ENCODE assay signal across 9 mouse cellular contexts in genomic region chr2:145610796-145611705, GRCm38 (mm10).
DNase-seq lines count a peak whose midpoint lies in the region; ATAC-seq and TF ChIP-seq lines count a peak whose summit lies in the region.
"Had no signal": no experiment of that assay in that cellular context is flagged by ENCODE, and none has a peak within 500 bp of the region (broad histone marks: within the 10 kb centered on the region; RNA-seq: fewer than 3 reads in every experiment).

No protein-coding gene starts in this region.

- H3K9me3 ChIP-seq in heart, postnatal 0 days (replicated peaks; ENCODE audit: control insufficient read depth, low read length): no peaks in the 10 kb centered on the region
- H3K9me3 ChIP-seq in heart, embryonic 11.5 days (replicated peaks; ENCODE audit: control insufficient read depth, low read length): no peaks in the 10 kb centered on the region
- H3K9me3 ChIP-seq in forebrain, embryonic 11.5 days (ENCODE audit: control insufficient read depth, low read length): no peaks in the 10 kb centered on the region
- H3K9me3 ChIP-seq: limb, embryonic 13.5 days had no signal

- H3K9ac ChIP-seq in heart, postnatal 0 days (replicated peaks; ENCODE audit: low read depth, low read length): no peak overlapping the region
- H3K9ac ChIP-seq in heart, embryonic 11.5 days (ENCODE audit: low read depth, low read length): no peak overlapping the region
- no peak overlapping the region for H3K9ac ChIP-seq in forebrain, embryonic 11.5 days (ENCODE audit: low read length)
- H3K9ac ChIP-seq: limb, embryonic 13.5 days had no signal

- no peaks in the 10 kb centered on the region for H3K27me3 ChIP-seq in heart, postnatal 0 days (ENCODE audit: control insufficient read depth, insufficient read depth, low read length)
- H3K27me3 ChIP-seq in heart, embryonic 11.5 days (ENCODE audit: control insufficient read depth, insufficient read depth, low read length): no peaks in the 10 kb centered on the region
- no peaks in the 10 kb centered on the region for H3K27me3 ChIP-seq in forebrain, embryonic 11.5 days (ENCODE audit: control insufficient read depth, insufficient read depth, low read length)
- H3K27me3 ChIP-seq: limb, embryonic 13.5 days had no signal

- WGBS in heart, postnatal 0 days: 37% methylated on average over 15 of the region's 15 CpGs
- 37% methylated on average over 15 of the region's 15 CpGs for WGBS in heart, embryonic 11.5 days (ENCODE audit: insufficient replicate concordance)
- WGBS in forebrain, embryonic 11.5 days: 41% methylated on average over 15 of the region's 15 CpGs

- TF ChIP-seq EP300 in heart, postnatal 0 days (IDR thresholded peaks at IDR 0.05; ENCODE audit: low read depth): no peak

- no peak overlapping the region for H3K4me3 ChIP-seq in heart, postnatal 0 days (ENCODE audit: low read depth, low read length)
- H3K4me3 ChIP-seq in heart, embryonic 11.5 days (ENCODE audit: low read depth, low read length): no peak overlapping the region
- H3K4me3 ChIP-seq in forebrain, embryonic 11.5 days (ENCODE audit: low read depth, low read length): no peak overlapping the region
- H3K4me3 ChIP-seq: limb, embryonic 13.5 days had no signal

- H3K4me2 ChIP-seq in heart, postnatal 0 days (ENCODE audit: low read depth, low read length): no peak overlapping the region
- no peak overlapping the region for H3K4me2 ChIP-seq in heart, embryonic 11.5 days
- H3K4me2 ChIP-seq in forebrain, embryonic 11.5 days (ENCODE audit: low read depth, low read length, severe bottlenecking): no peak overlapping the region
- H3K4me2 ChIP-seq: limb, embryonic 13.5 days had no signal

- peak; percentile 36 for DNase-seq in heart, postnatal 0 days (ENCODE audit: low spot score)
- DNase-seq in A20 (ENCODE audit: low read depth, low spot score): peak; percentile 44
- DNase-seq in adrenal gland, postnatal 36 days: peak; percentile 49 to 63
- DNase-seq in forebrain, embryonic 11.5 days (ENCODE audit: low spot score): peak; percentile 79
- DNase-seq in kidney, postnatal 36 days: peak; percentile 49 to 83
- DNase-seq in lung, postnatal 25 days (ENCODE audit: low spot score): peak; percentile 53
- peak; percentile 7 to 53 for DNase-seq in thymus, postnatal 10 days (ENCODE audit: low spot score in 2 of 2)

- TF ChIP-seq CTCF in heart, postnatal 0 days (IDR thresholded peaks at IDR 0.05; ENCODE audit: low read depth): peak; percentile 70

- H3K27ac ChIP-seq in heart, postnatal 0 days (ENCODE audit: low read depth): no peak overlapping the region
- no peak overlapping the region for H3K27ac ChIP-seq in heart, embryonic 11.5 days (ENCODE audit: low read depth, low read length)
- no peak overlapping the region for H3K27ac ChIP-seq in forebrain, embryonic 11.5 days (ENCODE audit: low read depth, low read length)
- H3K27ac ChIP-seq: limb, embryonic 13.5 days had no signal

- ATAC-seq in heart, postnatal 0 days (ENCODE audit: insufficient read depth, low read depth): peak; percentile 33; the same call in 1 of the 2 replicates
- ATAC-seq in heart, embryonic 11.5 days (replicated peaks; ENCODE audit: insufficient number of reproducible peaks, low FRiP score, low TSS enrichment): no peak
- ATAC-seq in forebrain, embryonic 11.5 days (replicated peaks; ENCODE audit: low FRiP score): peak; percentile 67

- no peaks in the 10 kb centered on the region for H3K4me1 ChIP-seq in heart, postnatal 0 days (ENCODE audit: control insufficient read depth, insufficient read depth)
- peaks cover 3% of the 10 kb centered on the region for H3K4me1 ChIP-seq in heart, embryonic 11.5 days (ENCODE audit: control insufficient read depth, insufficient read depth, low read length)
- no peaks in the 10 kb centered on the region for H3K4me1 ChIP-seq in forebrain, embryonic 11.5 days (replicated peaks; ENCODE audit: control insufficient read depth, insufficient read depth, low read length)

- H3K36me3 ChIP-seq in heart, postnatal 0 days (replicated peaks; ENCODE audit: control insufficient read depth, insufficient read depth, low read length): no peaks in the 10 kb centered on the region
- no peaks in the 10 kb centered on the region for H3K36me3 ChIP-seq in heart, embryonic 11.5 days (ENCODE audit: control insufficient read depth, insufficient read depth, low read length)
- H3K36me3 ChIP-seq in forebrain, embryonic 11.5 days (ENCODE audit: control insufficient read depth, insufficient read depth, low read length): no peaks in the 10 kb centered on the region
- H3K36me3 ChIP-seq: limb, embryonic 13.5 days had no signal
